Mouse (Mus musculus): ENCODE data around the gene Tbx10.
A peak's percentile ranks its signal among the peaks of the same experiment; 100 is the strongest.
"Not testable (repeated sequence)": the region's sequence is repeated elsewhere in the genome, so short reads cannot be mapped to it uniquely, and the experiment has no call there.

The Tbx10 gene

DNA sequence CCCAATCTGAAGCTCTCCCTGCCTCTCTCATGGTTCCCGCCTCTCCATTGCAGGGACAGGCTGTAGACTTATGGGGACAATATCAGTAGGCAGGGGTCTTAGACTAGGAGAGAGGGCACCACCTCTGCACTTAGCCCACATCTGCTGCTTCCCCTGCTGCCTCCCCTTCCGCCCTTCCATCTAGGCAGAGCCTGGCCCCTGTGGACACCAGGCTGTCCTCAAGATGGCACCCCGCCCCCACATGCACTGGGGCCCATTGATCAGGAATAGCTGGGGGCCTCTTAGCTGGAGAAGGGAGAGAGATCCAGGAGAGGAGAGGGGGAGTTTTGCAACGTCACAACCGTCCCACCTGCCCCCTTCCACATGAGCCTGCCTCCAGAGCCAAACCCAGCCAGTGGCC lies at the start of gene Tbx10:
Gene Tbx10, plus strand, starts transcription at position 337 of the 400 bp plus-strand sequence.
- peak in 1 of 2 experiments; percentile 50 for DNase-seq

DNA sequence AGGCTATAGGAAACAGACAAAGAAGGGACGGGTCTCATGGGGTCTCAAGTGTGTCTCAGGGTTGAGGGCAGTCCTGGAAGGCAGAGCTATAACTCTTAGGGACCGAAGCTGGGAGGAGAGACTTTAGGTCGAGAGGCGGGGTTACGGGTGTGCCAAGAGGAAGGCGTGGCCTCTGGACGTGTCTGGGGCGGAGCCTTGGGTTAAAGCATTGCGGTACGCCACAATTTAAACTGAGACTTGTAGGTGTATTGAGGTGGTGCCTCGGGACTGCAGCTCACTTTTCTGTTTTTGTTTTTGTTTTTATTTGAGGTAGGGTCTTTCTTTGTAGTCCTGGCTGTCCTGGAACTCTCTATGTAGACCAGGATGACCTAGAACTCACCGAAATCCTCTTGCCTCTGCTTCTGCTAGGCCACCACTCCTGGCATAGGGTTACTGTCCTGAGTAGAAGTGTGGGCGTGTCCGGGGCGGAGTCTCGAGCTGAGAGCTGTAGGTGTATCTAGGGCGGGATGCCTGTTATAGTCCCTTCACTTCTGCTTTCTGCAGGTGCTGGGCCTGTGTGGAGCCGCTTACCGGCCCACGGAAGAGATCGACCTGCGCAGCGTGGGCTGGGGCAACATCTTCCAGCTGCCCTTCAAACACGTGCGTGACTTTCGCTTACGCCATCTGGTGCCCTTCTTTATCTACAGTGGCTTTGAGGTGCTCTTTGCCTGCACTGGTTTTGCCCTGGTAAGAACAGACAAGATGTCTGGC lies 49.4 kb upstream of the Tbx10 start:
- DNase-seq, result peak; percentile 68 to 71

DNA sequence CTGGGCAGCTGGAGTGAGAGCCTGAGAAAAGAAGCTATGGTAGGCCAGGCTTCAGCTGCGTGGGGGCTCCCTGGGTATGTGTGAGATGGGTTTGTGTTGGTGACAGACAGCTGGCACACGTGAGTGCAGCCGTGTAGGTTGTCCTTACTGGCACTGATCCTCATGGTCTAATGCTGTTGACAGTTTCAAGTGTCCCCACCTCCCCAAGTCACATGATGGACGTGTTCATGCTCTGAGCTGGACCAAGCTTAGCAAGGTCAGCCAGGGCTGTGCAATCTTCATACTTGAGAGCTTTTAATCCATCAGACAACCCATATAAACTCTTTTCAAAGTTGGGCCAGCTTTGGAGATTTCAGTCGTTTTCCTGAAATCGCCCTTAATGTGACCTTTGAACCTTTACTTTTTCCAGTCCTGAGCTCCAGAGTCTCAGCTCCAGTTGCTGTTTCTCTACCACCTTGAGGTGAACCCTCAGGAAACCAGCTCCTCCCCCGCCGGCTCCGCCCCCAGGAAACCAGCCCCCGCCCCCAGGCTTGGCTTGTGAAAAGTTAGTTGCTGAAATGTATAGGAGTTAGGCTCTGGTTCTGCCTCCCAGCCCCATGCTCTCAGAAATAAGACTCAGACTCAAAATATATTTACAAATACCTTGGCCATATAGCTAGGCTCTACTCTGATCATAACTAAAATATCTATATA lies 46.5 kb upstream of the Tbx10 start:
- peak; percentile 74 to 87 for DNase-seq

DNA sequence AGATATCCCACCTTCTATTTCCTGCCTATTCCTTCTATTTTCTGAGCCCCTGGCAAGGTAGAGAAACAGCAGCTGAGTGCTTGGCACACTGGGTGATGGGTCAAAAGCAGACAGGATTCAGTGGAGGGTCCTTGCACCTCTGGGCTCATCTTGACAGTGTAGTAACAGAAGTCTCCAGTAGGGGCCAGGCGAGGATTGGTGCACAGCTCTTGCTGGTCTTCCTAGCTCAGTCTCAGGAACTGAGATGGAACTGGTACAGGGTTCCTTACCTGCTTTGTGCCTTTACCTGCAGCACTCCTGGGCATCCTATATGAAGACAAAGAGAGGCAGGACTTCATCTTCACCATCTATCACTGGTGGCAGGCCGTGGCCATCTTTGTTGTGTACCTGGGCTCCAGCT lies 45.8 kb upstream of the Tbx10 start:
- peak; percentile 79 to 88 for DNase-seq

DNA sequence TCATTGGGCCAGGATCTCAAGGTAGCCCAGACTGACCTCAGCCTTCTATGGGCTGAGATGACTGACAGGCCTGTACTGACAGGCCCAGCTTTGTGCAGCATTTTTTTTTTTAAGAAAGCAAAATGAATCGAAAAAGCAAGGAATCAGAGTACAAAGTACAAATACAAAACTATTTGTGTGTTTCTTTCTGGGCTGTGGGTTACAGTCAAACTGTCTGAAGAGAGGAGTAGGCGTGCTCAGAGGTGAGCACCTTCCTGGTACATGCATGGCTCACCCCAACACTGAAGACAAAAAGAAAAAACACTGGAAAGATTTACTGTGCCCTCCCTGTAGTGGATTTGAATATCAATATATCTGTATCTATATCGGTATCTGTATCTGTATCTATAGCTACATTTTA lies 44.7 kb upstream of the Tbx10 start:
- no peak for DNase-seq

DNA sequence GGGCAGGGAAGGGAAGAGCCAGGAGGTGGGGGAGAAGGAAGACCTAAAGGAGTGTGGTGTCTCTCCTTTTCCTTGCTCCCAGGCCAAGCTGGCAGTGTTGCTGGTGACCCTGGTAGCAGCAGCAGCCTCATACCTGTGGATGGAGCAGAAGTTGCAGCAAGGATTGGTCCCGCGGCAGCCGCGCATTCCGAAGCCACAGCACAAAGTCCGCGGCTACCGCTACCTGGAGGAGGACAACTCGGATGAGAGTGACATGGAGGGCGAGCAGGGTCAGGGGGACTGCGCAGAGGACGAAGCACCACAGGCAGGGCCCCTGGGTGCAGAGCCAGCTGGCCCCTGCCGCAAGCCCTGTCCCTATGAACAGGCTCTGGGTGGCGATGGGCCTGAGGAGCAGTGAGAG lies 44.0 kb upstream of the Tbx10 start:
- peak; percentile 40 to 72 for DNase-seq

DNA sequence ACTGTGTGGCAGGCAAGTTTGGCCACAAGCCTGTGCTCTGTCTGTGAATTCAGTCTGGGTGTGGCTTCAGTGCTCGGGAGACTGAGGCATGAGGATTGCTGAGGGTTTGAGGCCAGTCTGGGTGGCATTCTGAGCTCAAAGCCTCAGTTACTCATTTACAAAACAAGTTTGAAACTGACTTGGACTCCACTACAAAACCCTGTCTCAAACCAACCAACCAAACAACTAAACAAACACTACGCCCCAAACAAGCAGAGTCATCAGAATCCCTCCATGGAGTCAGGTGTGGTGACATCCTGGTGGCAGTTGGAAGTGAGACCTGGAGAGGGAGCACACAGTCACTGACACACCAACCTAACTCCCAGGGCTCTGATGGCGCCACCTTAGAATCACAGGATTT lies 42.2 kb upstream of the Tbx10 start:
- peak; percentile 48 to 62 for DNase-seq

DNA sequence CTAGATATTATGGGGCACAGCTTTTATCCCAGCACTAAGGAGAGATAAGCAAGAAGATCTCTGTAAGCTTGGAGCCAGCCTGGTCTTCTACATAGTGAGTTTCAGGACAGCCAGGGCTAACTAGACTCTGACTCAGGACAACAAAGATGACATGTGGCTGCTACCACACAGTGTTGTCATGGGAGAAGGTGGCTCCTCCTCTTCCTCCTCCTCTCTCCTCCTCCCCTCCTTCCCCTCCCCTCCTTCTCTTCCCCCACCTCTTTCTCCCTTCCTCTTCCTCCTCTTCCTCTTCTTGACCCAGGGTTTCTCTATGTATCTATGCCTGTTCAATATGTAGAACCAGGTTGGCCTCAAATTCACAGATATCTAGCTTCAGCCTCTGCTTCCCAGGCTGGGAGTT lies 41.1 kb upstream of the Tbx10 start:
- DNase-seq, result no peak

DNA sequence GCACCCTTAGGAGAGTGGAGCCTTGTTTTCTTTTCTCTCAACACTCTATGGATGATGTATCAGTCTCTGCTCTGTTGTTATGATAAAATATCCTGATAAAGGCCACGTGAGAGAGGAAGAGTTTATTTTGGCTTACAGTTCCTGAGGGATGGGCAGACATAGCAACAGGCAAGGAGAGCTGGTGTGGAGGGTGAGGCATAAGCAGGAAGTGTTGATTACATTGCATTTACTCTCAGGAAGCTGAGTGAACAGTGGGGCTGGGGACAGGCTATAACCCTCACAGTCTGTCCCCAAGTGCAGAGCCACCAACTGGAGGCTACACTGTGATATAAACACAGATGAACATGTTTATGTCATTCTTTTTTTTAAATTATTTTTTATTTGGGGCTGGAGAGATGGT lies 40.5 kb upstream of the Tbx10 start:
- no peak for DNase-seq

DNA sequence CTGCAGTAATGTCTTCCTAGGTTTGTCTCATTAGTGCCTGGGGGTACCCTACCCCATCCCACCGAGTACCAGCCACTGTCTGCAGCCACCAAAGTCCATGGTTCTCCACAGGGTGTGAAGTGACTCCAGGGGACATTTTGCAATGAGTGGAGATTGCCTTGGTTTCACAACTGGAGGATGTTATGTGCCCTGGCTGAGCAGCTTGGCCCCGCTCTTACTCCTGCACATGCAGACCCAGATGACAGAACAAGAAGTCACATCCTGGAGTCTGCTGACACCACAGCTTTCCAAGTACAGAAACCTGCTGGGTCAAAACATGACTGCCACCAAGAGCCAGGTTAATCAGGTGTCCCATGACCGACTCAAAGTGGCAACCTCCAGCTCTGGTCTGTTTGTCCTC lies 37.5 kb upstream of the Tbx10 start:
- peak in 1 of 2 experiments; percentile 55 for DNase-seq

DNA sequence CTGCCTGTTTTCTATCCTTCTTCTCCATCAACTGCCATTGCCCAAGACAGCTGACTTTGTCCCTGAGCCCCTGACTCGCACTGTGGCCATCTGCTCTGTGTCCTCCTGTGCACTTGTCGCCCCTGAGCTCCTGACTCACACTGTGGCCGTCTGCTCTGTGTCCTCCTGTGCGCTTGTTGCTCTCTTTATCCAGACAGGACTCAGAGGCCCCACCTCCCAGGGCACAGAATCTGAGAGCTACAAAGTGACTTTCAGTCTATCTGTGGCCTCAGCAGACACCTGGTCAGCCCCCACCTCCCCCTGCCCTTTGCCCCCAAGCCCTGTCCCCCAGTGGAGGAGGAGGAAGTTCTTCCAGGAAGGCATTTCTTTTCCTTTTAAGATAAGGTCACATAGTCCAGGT lies 36.7 kb upstream of the Tbx10 start:
- peak in 1 of 2 experiments; percentile 63 for DNase-seq

DNA sequence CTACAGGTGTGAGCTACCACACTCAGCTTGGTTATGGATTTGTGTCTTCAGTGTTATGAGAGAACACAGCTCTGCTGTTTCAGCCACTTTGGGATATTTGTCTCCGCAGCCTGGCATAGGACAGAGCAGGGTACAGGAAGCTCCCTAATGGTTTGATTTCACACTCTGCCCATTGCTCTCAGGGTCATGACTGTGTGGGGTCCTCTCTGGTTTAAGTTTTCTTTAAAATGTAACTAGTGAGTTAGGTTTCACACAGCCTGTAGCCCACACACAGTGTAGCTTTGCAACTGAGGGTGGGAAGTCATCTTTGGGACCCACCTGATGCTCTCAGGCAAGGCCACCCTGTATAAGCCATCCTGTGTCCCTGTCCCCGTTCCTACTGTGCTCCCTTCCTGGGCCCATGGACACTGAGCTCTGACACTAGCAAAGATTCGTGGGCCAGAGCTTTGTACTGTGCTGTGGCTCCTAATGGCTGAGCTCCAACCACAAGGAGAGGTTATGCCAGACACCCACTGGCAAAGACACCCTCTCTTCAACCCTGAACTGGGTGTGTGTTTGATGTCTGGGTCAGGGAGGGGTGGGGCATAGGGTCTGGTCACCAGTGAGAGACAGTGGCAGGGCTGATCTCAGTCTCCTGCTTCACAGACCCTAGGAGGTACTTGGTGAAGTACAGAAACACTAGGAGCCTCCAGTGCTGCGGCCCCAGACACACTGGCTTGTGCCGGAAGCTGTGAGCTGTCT lies 35.1 kb upstream of the Tbx10 start:
- DNase-seq, result peak; percentile 28 to 69

DNA sequence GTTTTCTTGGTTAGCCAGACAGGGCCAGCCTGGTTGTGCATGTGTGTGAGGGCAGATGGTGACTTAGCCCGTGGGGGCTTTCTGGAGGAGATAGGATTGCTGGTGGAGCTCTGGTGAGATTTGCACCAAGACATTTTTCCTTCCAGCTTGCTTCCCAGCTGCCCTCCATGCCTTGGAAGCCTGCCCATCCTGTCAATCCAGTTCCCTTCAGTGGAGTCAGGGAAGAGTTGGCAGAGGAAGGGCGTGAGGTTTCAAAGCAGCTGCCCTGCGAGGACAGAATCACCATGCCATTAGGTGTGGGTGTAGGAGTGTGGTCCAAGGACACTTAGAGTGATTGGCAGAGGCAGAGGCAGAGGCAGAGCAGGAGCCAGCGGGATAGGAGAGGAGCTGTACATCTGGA lies 34.1 kb upstream of the Tbx10 start, which contains the start of gene Aldh3b3:
Gene Aldh3b3, plus strand, starts transcription at position 176 of the 400 bp plus-strand sequence.
- DNase-seq, result peak; percentile 50 to 73

DNA sequence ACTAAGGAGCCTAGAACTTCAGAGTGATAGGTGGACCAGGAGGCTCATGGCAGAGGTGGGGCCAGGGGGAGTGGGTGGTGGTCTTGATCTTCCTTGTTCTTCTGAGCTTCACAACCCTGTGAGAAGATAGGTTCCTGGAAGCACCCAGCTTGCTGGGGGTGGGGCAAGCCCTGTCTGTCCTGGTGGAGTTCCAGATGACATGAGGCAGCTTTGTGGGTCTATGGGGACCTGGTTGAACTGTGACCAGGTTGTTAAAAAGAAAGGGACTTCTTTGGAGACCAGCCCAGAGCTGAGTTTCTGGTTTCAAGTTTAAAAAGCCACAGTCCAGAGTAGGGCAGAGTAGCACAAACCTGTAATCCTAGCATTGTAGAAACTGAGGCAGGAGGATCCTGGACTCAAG lies 33.5 kb upstream of the Tbx10 start:
- peak; percentile 62 to 82 for DNase-seq

DNA sequence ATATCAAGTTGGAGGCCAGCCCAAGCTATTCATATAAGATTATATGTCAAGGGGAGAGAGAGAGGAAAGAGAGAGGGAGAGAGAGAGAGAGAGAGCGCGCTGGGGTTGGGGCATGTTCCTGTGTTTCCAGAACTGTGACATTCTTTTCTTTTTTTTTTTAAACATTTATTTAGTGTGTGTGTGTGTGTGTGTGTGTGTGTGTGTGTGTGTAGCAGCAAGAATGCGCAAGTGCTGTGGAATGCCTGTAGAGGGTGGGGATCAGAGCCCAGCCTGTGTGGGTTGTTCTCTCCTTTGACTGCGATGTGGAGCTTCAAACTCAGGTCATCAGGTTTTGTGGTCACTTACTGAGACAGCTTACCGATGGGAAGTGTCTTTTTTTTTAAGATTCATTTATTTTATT lies 32.3 kb upstream of the Tbx10 start:
- DNase-seq, result no peak

DNA sequence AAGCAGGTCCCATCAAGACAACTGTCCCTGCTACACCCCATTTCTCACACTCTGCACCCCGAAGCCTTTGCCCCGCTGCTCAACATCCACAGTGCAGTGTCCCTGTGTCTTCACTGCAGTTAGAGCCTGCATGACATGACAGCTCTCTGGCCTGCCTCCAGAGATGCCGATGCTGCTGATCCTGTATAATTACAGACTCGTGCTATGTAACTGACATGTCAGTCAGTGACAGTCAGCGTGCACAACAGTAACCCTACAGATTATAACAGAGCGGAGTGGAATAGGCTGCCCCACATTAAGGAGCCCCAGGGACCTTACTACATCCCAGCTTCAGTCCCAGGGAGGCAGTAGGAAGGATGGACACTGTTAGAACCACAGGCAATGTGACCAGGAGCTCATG lies 30.7 kb upstream of the Tbx10 start:
- DNase-seq, result not testable (repeated sequence)

DNA sequence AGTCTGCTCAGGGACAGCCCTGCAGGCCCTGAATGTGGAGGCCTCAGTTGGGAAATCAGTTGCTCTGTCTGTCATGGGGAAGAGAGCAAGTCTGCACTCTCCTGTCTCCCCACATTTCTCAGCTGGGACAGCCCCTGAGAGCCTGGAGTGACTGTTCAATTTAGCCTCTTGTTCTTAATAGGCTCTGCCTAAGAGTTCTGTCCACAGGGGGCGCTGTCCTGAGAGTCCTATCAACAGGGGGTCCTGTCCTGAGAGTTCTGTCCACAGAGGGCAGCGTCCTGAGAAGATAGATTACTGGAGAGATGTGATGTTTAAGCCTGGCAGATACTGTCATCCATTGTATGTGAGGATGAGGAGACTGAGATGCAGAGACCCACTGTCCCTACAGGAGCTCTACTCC lies 30.1 kb upstream of the Tbx10 start:
- peak in 1 of 2 experiments; percentile 53 for DNase-seq

DNA sequence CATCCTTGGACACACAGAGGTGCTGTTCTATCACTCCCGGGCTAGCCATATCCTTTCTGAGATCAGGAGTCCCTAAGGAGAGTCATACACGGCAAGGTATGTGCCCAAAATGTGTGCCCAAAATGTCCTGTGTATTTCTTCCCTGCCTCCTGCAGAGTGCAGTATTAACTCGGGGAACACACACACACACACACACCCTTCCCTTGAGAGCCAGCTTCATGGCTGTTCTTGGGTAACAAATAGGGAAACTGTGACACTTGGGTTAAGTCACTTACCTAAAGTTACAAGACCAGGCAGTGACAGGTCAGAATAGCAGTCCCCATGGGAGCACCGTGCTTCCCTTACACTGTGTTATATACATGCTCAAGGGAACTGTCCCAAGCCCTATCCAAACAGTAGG lies 28.5 kb upstream of the Tbx10 start:
- DNase-seq, result no peak

DNA sequence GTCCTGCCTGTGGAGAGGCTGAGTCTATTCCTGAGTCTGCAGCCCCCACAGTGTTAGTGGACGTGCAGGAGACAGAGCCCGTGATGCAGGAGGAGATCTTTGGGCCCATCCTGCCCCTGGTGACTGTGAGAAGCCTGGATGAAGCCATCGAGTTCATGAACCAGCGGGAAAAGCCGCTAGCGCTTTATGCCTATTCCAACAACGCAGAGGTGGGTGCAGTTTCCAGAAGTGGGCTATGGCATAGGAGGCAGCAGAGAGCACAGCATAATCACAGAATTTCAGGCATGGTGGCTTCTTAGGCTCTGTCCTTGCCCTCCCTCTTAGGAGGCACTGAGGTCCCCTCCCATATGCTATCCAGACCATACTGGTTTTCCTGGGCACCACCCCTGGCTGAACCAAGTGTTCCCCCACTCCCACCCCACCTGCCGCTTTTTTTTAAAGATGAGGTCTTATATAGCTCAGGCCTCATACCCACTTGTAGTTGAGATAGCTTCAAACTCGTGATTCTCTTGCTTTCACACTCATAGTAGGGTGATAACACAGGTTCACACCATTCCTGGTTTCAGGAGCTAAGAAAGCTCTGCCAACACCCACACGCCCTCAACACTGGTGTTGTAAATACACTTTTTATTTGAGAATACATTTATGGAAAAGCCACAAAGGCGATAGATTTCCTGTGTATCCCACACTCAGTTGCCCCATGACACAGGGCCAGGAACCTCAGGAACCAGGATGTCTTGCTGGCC lies 26.0 kb upstream of the Tbx10 start:
- no peak for DNase-seq

DNA sequence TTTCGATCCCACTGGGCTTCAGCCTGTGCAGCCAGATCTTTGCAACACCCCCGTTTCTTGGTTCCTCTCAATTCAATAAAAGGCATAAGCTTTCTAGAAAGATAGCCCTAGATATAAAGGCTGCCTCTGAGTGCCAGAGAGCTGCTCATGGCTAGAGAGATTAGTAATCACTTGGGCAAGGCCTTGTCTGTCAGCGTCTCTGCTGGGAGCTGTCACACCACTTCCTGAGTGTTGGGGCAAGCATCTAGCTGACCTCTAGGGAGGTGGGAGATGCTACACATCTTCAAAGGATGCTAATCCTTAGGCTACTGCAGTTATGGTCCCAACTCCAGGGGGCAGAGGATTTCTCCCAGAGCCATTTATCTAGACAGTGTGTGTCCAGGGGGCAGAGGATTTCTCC lies 25.3 kb upstream of the Tbx10 start:
- no peak for DNase-seq

DNA sequence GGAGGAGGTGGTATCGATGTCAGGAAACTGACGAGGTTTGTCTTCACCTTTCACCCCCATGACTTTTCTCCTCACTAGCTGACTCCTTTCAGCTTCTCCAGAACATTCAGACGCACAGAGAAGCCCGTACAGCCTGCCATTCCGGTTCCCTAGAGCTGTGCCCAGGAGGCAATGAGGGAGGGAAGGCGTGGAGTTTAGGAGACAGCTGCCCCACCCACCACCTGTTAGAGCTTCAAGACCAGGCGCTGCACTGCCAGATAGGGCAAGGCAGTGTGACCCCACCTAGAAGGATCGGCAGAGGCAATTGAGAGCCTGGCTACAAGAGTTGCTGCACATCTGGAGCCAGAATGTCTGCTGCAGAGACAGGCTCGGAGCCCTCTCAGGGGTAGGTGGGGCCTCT lies 20.3 kb upstream of the Tbx10 start, which contains the start of gene Aldh3b2:
Gene Aldh3b2, plus strand, starts transcription at position 100 of the 400 bp plus-strand sequence.
- DNase-seq, result no peak

DNA sequence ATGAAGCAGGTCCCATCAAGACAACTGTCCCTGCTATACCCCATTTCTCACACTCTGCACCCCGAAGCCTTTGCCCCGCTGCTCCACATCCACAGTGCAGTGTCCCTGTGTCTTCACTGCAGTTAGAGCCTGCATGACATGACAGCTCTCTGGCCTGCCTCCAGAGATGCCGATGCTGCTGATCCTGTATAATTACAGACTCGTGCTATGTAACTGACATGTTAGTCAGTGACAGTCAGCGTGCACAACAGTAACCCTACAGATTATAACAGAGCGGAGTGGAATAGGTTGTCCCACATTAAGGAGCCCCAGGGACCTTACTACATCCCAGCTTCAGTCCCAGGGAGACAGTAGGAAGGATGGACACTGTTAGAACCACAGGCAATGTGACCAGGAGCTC lies 17.9 kb upstream of the Tbx10 start:
- DNase-seq, result not testable (repeated sequence)

DNA sequence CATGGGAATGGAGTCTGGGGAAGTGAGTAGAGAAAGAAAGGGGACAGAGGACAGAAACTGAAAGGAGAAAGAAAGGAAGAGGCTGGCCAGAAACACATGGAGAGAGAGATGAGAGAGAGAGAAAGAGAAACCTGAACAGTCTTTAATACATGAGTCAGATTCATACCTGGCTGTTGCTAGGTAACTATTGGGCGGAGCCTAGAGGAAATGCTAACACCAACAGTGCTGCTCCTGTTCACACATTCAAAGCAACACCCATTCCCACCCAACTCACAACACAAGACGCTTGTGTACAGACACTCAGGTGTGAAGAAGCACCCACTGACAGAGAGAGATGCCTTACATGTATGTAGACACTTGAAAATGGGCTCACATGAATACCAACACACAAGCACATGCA lies 16.7 kb upstream of the Tbx10 start:
- DNase-seq, result no peak
